Mouse (Mus musculus) kidney, postnatal 0 days (tissue): ENCODE results near the gene Shc2. TPM values are rescaled to one million over a fixed set of nuclear protein-coding genes. Genes with fewer than 3 reads are reported as not detected.

Source experiments
- ATAC-seq: fragments of 200-750 bp; cut with Nextera tagmentation; replicated peaks from 2 replicates; pipeline ENCODE4 v1.8.0; 2017; ENCODE audit warnings: low read depth, moderate number of reproducible peaks, moderate TSS enrichment, moderate library complexity; ENCODE audit not compliant: low FRiP score
- DNase-seq: peaks from one replicate; pipeline ENCODE4 v3.0.0-alpha.2; 2016; ENCODE audit warnings: low spot score
- H3K27ac ChIP-seq: fragments of 300-500 bp; sonication (generic); 2 replicates; pipeline ENCODE4 v1.5.1; 2014; ENCODE audit warnings: mild to moderate bottlenecking
- H3K27me3 ChIP-seq: fragments of 300-500 bp; sonication (generic); 2 replicates; pipeline ENCODE4 v1.6.1; 2014; ENCODE audit warnings: low read length, mixed read lengths; ENCODE audit not compliant: insufficient read depth
- H3K36me3 ChIP-seq: fragments of 300-500 bp; sonication (generic); 2 replicates; pipeline ENCODE4 v1.6.1; 2014; ENCODE audit warnings: low read length, mixed read lengths; ENCODE audit not compliant: insufficient read depth
- H3K4me1 ChIP-seq: fragments of 300-500 bp; sonication (generic); replicated peaks from 2 replicates; pipeline ENCODE4 v1.6.1; 2014; ENCODE audit warnings: antibody characterized with exemption, low read length, mixed read lengths; ENCODE audit not compliant: insufficient read depth
- H3K4me2 ChIP-seq: fragments of 300-500 bp; sonication (generic); 2 replicates; pipeline ENCODE4 v1.6.1; 2014; ENCODE audit warnings: mild to moderate bottlenecking, low read length, moderate library complexity, mixed read lengths
- H3K4me3 ChIP-seq: fragments of 300-500 bp; sonication (generic); replicated peaks from 2 replicates; pipeline ENCODE4 v1.5.1; 2014; ENCODE audit warnings: low read depth, low read length
- H3K9ac ChIP-seq: fragments of 300-500 bp; sonication (generic); 2 replicates; pipeline ENCODE4 v1.6.1; 2014; ENCODE audit warnings: low read depth, low read length
- H3K9me3 ChIP-seq: fragments of 300-500 bp; sonication (generic); replicated peaks from 2 replicates; pipeline ENCODE4 v1.6.1; 2016; ENCODE audit warnings: low read length, inconsistent platforms, mixed read lengths
- CTCF ChIP-seq: IDR thresholded peaks from 2 replicates; pipeline ENCODE4 v1.5.1; 2016; ENCODE audit warnings: antibody characterized with exemption, low read depth, mild to moderate bottlenecking, moderate library complexity
- WGBS: fragments of 180-500 bp; shearing (Covaris S2); extraction: QIAGEN DNeasy Blood & Tissue Kit; methylation state at CpG from one replicate; pipeline ENCODE4 v1.1.7; 2014; 5-methylcytosine and 5-hydroxymethylcytosine counted together
- polyA plus RNA-seq: library from polyadenylated mRNA; unstranded; fragments of >200 nt; fragmentation: Nextera tagmentation; extraction: Ambion mirVana; gene quantifications from 2 replicates; pipeline ENCODE4 v1.2.1, GENCODE M21; 2015

Gene Shc2
- polyA plus RNA-seq, 1 experiment from 2014 or later: 5.4 TPM

DNA sequence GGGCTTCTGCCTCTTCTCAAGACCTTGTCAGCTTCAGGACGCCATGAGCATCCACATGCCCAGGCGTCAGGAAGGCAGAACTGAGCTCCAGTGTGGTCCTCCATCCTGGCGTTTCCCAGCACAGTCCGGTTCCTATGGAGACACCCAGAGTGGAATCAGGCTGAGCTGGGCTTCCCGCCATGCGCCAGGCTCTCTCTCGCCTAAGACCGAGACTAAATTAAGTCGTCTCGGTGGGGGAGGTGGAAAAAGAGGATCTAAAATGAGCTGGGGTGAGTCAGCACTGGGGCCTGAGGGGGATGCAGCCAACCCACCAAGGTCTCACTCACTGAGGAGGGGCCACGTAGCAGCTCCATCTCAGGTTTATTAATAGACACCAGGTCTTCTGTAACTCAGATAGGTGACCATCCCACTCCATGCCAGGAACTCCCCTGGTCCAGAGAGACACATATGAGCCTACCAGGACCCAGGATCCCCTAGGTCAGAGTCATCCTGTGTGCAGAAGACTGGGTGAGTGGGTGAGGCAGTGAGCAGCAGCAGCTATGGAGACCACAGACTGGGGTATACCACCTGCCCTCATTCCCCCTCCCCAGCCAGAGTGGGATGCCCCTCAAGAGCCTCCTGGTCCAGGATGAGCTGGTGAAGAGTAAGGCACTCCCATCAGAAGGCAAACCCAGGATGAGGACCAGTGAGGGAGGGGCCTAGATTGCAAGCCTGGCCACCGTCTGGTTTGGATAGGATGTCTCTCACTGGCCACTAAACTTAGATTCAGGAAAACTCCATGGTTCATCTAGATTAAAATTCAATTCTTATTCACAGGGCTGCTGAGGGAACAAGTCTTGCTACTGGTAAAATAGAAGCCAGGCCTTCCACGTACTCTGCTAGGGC is 40.4 kb downstream of the Shc2 start:
- no peak for TF ChIP-seq CTCF
- H3K9me3 ChIP-seq: no peaks in the 10 kb centered on the region
- H3K4me2 ChIP-seq: no peak overlapping the region
- no peaks in the 10 kb centered on the region for H3K4me1 ChIP-seq
- ATAC-seq (no peak), DNase-seq (no peak)
- no peaks in the 10 kb centered on the region for H3K36me3 ChIP-seq
- H3K27ac ChIP-seq: no peak overlapping the region
- no peaks in the 10 kb centered on the region for H3K27me3 ChIP-seq
- H3K9ac ChIP-seq: no peak overlapping the region
- 44% methylated on average over 13 of the region's 13 CpGs for WGBS
- no peak overlapping the region for H3K4me3 ChIP-seq

- ATAC-seq (0 out of 2 replicates have a peak, but pooled peaks have one; percentile 13), DNase-seq (no peak)
- H3K4me1 ChIP-seq: no peaks in the 10 kb centered on the region
- H3K27ac ChIP-seq: no peak overlapping the region
- TF ChIP-seq CTCF: no peak
- no peaks in the 10 kb centered on the region for H3K9me3 ChIP-seq
- 61% methylated on average over 8 of the region's 8 CpGs for WGBS
- H3K9ac ChIP-seq: no peak overlapping the region
- H3K36me3 ChIP-seq: no peaks in the 10 kb centered on the region
- no peak overlapping the region for H3K4me3 ChIP-seq
- no peak overlapping the region for H3K4me2 ChIP-seq
- H3K27me3 ChIP-seq: no peaks in the 10 kb centered on the region
Measured at GRCm38 (mm10) chr10:79595590-79595929, 42.2 kb downstream of the Shc2 start.

GRCm38 (mm10) chr10:79594872-79595589 is 42.7 kb downstream of the Shc2 start:
- Histone ChIP-seq H3K9ac (no peak overlapping the region), H3K27me3 (no peaks in the 10 kb centered on the region), H3K4me3 (no peak overlapping the region), H3K4me2 (no peak overlapping the region), H3K27ac (no peak overlapping the region), H3K4me1 (no peaks in the 10 kb centered on the region), H3K9me3 (no peaks in the 10 kb centered on the region), H3K36me3 (no peaks in the 10 kb centered on the region)
- peak; percentile 93 for TF ChIP-seq CTCF
- DNase-seq: peak; percentile 92
- WGBS: 12% methylated on average over 17 of the region's 17 CpGs
- ATAC-seq: peak; percentile 87; the same call in 1 of the 2 replicates

DNA sequence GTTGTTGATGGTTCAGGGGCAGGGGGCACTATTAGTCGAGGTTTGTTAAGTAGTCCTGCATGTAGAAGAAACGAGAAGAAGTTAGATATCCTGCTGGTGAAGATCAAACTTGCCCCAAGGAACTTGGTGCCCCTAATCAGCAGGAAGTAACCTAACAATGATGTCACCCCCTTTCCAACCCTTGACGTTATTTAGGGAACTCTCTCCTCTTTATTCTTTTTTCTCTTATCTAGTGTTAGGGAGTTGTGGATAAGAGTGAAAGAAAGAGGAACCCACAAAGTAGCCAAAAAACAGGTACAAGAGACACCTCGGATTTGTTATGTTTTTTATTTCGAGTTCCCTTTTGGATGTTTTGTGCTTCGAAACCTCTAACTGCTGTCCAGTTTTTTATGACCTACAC is 43.6 kb downstream of the Shc2 start:
- Histone ChIP-seq H3K27ac (no peak overlapping the region), H3K4me2 (no peak overlapping the region), H3K9me3 (no peaks in the 10 kb centered on the region), H3K4me1 (no peaks in the 10 kb centered on the region), H3K27me3 (no peaks in the 10 kb centered on the region), H3K4me3 (no peak overlapping the region), H3K9ac (no peak overlapping the region), H3K36me3 (no peaks in the 10 kb centered on the region)
- DNase-seq (no peak), ATAC-seq (no peak)
- TF ChIP-seq CTCF: no peak
- whole genome bisulfite sequencing: 47% methylated on average over 6 of the region's 6 CpGs

- Histone ChIP-seq H3K27ac (no peak overlapping the region), H3K36me3 (no peaks in the 10 kb centered on the region), H3K4me1 (no peaks in the 10 kb centered on the region), H3K27me3 (no peaks in the 10 kb centered on the region), H3K4me3 (no peak overlapping the region), H3K4me2 (no peak overlapping the region), H3K9ac (no peak overlapping the region), H3K9me3 (no peaks in the 10 kb centered on the region)
- ATAC-seq (no peak), DNase-seq (no peak)
- TF ChIP-seq CTCF: no peak
- 95% methylated on average over 1 of the region's 1 CpGs for WGBS
Measured at GRCm38 (mm10) chr10:79590702-79591101, 47.0 kb downstream of the Shc2 start.

GRCm38 (mm10) chr10:79587752-79588126 is 50.0 kb downstream of the Shc2 start:
- Histone ChIP-seq H3K4me3 (no peak overlapping the region), H3K36me3 (no peaks in the 10 kb centered on the region), H3K4me2 (no peak overlapping the region), H3K9me3 (no peaks in the 10 kb centered on the region), H3K9ac (no peak overlapping the region), H3K27ac (no peak overlapping the region), H3K27me3 (no peaks in the 10 kb centered on the region), H3K4me1 (no peaks in the 10 kb centered on the region)
- 65% methylated on average over 4 of the region's 4 CpGs for WGBS
- DNase-seq: no peak
- ATAC-seq: no peak; the same call in 1 of the 2 replicates
- TF ChIP-seq CTCF: no peak
